22 mouse cellular contexts compared by ENCODE assay signal in genomic region chr7:37617880-37618279, GRCm38 (mm10).
"Had no signal": no experiment of that assay in that cellular context is flagged by ENCODE, and none has a peak within 500 bp of the region (broad histone marks: within the 10 kb centered on the region; RNA-seq: fewer than 3 reads in every experiment).

No protein-coding gene starts in this region.

- H3K36me3 ChIP-seq: liver, embryonic 13.5 days; liver, embryonic 15.5 days; midbrain, embryonic 12.5 days; neural tube, embryonic 13.5 days; neural tube, embryonic 15.5 days had no signal

- H3K9me3 ChIP-seq: liver, embryonic 13.5 days; liver, embryonic 15.5 days; midbrain, embryonic 10.5 days; midbrain, embryonic 12.5 days; neural tube, embryonic 13.5 days; neural tube, embryonic 15.5 days had no signal

- DNase-seq: liver; liver, embryonic 13.5 days; liver, postnatal 0 days; lung, postnatal 10 days; midbrain, embryonic 14.5 days; retina, postnatal 1 day; right cerebral cortex, adult 18-20 months; right cerebral cortex, postnatal 25 days; right cerebral cortex, postnatal 4 days; spleen, adult 18-20 months; thymus, adult 18-20 months; thymus, postnatal 14 days; thymus, postnatal 36 days had no signal

- H3K4me3 ChIP-seq: liver, embryonic 13.5 days; liver, embryonic 15.5 days; midbrain, embryonic 10.5 days; midbrain, embryonic 12.5 days; myocyte; neural tube, embryonic 13.5 days; neural tube, embryonic 15.5 days had no signal

- ATAC-seq: liver, postnatal 0 days; midbrain, embryonic 16.5 days had no signal

- H3K27me3 ChIP-seq: midbrain, embryonic 12.5 days; neural tube, embryonic 13.5 days; neural tube, embryonic 15.5 days had no signal

- H3K9ac ChIP-seq: liver, embryonic 13.5 days; liver, embryonic 15.5 days; liver, postnatal 0 days; midbrain, embryonic 12.5 days; neural tube, embryonic 13.5 days; neural tube, embryonic 15.5 days had no signal

- H3K4me2 ChIP-seq: liver, embryonic 11.5 days; liver, embryonic 13.5 days; liver, embryonic 15.5 days; midbrain, embryonic 12.5 days; neural tube, embryonic 13.5 days; neural tube, embryonic 15.5 days had no signal

- H3K27ac ChIP-seq: liver, embryonic 13.5 days; liver, embryonic 15.5 days; macrophage; midbrain, embryonic 10.5 days; midbrain, embryonic 12.5 days; neural tube, embryonic 13.5 days; neural tube, embryonic 15.5 days had no signal

- H3K4me1 ChIP-seq: liver, embryonic 13.5 days; liver, embryonic 15.5 days; neural tube, embryonic 15.5 days had no signal
